Mouse (Mus musculus) kidney, adult 2 months (tissue): ENCODE measurements around the gene Dync1i1.

Experiments
- CTCF ChIP-seq: fragments of 200-500 bp; conservative IDR thresholded peaks from 2 replicates; pipeline ENCODE4 v1.5.1; 2011; ENCODE audit warnings: low read depth, mild to moderate bottlenecking, control low read depth, low read length, moderate library complexity, mixed read lengths; ENCODE audit not compliant: insufficient read depth, insufficient read length
- POLR2A ChIP-seq: fragments of 200-500 bp; IDR thresholded peaks from one replicate; pipeline ENCODE4 v1.6.1; 2011; ENCODE audit warnings: low read depth, low read length, control low read depth

DNA sequence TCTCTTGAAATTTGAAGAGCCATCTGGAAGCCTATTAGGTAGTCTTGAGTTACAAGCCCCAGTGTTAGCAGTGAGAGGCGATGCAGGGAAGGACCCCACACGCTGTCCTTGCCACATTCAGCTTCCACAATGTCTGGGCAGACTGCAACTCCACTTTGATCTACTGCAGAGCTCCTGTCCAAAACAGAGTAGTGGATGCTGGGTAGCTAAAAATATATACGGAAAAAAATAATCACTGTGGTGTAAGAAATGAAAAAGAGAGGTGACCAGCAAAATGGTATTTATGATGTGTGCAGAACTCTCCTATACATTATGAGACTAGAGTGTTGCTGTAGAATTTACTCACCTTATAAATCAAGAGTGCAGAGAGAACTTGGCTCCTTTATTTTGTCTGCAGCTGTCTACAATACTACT lies 82.6 kb downstream of the Dync1i1 start:
- TF ChIP-seq POLR2A (no peak), CTCF (no peak)
